Comparison of ENCODE assay signal across 15 mouse cellular contexts in the genomic region with DNA sequence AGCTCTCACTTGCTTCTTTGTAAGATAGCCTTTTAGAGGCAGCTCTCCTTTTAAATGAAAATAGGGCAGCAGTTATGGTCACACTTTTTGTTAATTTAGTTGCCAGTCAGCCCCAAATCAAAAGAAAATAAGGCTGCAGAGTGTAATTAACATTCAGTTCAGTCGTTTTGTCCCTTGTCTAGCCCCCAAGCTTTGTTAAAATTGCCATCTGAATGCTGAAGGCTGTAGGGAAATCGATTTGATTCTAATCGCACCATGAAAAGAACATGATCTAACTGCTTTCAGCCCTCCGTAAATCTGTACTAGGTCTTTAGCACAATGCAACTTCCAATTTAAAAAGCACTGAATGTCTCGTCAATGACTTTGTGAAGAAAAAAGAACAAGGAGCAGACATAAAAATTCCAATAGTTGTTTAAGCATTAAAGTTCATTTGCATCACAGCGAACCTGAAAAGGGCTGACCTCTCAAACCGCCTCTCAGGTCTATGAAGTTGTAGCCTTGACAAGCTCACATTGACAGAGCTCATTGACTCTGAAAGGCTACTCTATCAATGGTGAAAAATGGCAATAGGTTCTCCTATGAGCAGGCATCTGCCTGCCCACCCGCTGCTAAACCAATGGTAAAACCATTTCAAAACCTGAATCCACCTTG. TPM values are rescaled to one million over a fixed set of nuclear protein-coding genes. Genes with fewer than 3 reads are reported as not detected.
A peak's percentile ranks its signal among the peaks of the same experiment; 100 is the strongest.
DNase-seq lines count a peak whose midpoint lies in the region; ATAC-seq lines count a peak whose summit lies in the region.
"Had no signal": no experiment of that assay in that cellular context is flagged by ENCODE, and none has a peak within 500 bp of the region (broad histone marks: within the 10 kb centered on the region; RNA-seq: fewer than 3 reads in every experiment).

No protein-coding gene starts in this region.

- peaks cover 5% of the 10 kb centered on the region for H3K36me3 ChIP-seq in hindbrain, embryonic 13.5 days
- H3K36me3 ChIP-seq in midbrain, embryonic 15.5 days (replicated peaks) = 0 out of 2 replicates have a peak, but pooled peaks cover 4% of the 10 kb centered on the region

- H3K27me3 ChIP-seq in hindbrain, embryonic 13.5 days = peaks cover 43% of the 10 kb centered on the region
- H3K27me3 ChIP-seq in midbrain, embryonic 15.5 days (replicated peaks) = peaks cover 35% of the 10 kb centered on the region
- H3K27me3 ChIP-seq: embryonic facial prominence, embryonic 12.5 days; intestine, embryonic 15.5 days had no signal

- 16% methylated on average over 8 of the region's 8 CpGs for WGBS in hindbrain, embryonic 13.5 days
- WGBS in midbrain, embryonic 15.5 days = 16% methylated on average over 8 of the region's 8 CpGs

- ATAC-seq in cerebellum, adult (ENCODE audit: insufficient number of reproducible peaks, low FRiP score, low TSS enrichment) = no peak
- ATAC-seq in hindbrain, embryonic 13.5 days (ENCODE audit: low FRiP score) = no peak
- no peak for ATAC-seq in midbrain, embryonic 15.5 days (replicated peaks)
- ATAC-seq: intestine, embryonic 15.5 days had no signal

- peak overlapping the region; percentile 58 for H3K27ac ChIP-seq in hindbrain, embryonic 13.5 days
- H3K27ac ChIP-seq in midbrain, embryonic 15.5 days = no peak overlapping the region
- H3K27ac ChIP-seq: embryonic facial prominence, embryonic 12.5 days; intestine, embryonic 15.5 days; stomach, postnatal 0 days had no signal

- H3K9me3 ChIP-seq in hindbrain, embryonic 13.5 days = no peaks in the 10 kb centered on the region
- no peaks in the 10 kb centered on the region for H3K9me3 ChIP-seq in midbrain, embryonic 15.5 days
- H3K9me3 ChIP-seq: embryonic facial prominence, embryonic 12.5 days; intestine, embryonic 15.5 days had no signal

- H3K4me3 ChIP-seq in hindbrain, embryonic 13.5 days = no peak overlapping the region
- no peak overlapping the region for H3K4me3 ChIP-seq in midbrain, embryonic 15.5 days
- H3K4me3 ChIP-seq: embryonic facial prominence, embryonic 12.5 days; intestine, embryonic 15.5 days had no signal

- H3K9ac ChIP-seq in hindbrain, embryonic 13.5 days = no peak overlapping the region; the same call in 1 of the 2 replicates
- no peak overlapping the region for H3K9ac ChIP-seq in midbrain, embryonic 15.5 days
- H3K9ac ChIP-seq: embryonic facial prominence, embryonic 12.5 days; intestine, embryonic 15.5 days had no signal

- peak; percentile 14 for DNase-seq in cerebellum, adult 9-10 months
- peak; percentile 67 for DNase-seq in embryo, embryonic 11 days
- DNase-seq in thymus, postnatal 25 days = no peak
- DNase-seq in kidney, adult 11 months = no peak
- no peak for DNase-seq in adipocyte (ENCODE audit: low spot score)
- DNase-seq: cerebellum, adult 11-12 months; kidney, postnatal 25 days; spleen, adult 18-20 months had no signal

- H3K4me1 ChIP-seq in hindbrain, embryonic 13.5 days (replicated peaks) = peaks cover 23% of the 10 kb centered on the region
- peaks cover 8% of the 10 kb centered on the region for H3K4me1 ChIP-seq in midbrain, embryonic 15.5 days
- H3K4me1 ChIP-seq: intestine, embryonic 15.5 days had no signal

- peak overlapping the region; percentile 13 for H3K4me2 ChIP-seq in hindbrain, embryonic 13.5 days
- 0 out of 2 replicates have a peak overlapping the region, but pooled peaks have one; percentile 3 for H3K4me2 ChIP-seq in midbrain, embryonic 15.5 days
- H3K4me2 ChIP-seq: embryonic facial prominence, embryonic 12.5 days; intestine, embryonic 15.5 days; liver, embryonic 11.5 days had no signal

RNA-seq across cellular contexts. Expression of a gene that starts 31.7 kb away (rescaled TPM):
- 34.7 and 39.0 TPM in 2 replicates for polyA plus RNA-seq in hindbrain, embryonic 13.5 days (2015; fragmentation: Nextera tagmentation; extraction: Ambion mirVana)
- polyA plus RNA-seq in midbrain, embryonic 15.5 days (2015; fragmentation: Nextera tagmentation; extraction: Ambion mirVana) = 27.5 and 30.3 TPM in 2 replicates

Comparison
In these comparisons a context has a peak if more than half of its experiments do, and no peak if none do; other contexts are left out.
1. DNase-seq: peak in cerebellum, adult 9-10 months (single experiment) and embryo, embryonic 11 days (single experiment); none in thymus, postnatal 25 days (single experiment), kidney, adult 11 months (single experiment) and adipocyte (single experiment).